Mouse (Mus musculus): ENCODE data around the gene Ptpn1.

DNA sequence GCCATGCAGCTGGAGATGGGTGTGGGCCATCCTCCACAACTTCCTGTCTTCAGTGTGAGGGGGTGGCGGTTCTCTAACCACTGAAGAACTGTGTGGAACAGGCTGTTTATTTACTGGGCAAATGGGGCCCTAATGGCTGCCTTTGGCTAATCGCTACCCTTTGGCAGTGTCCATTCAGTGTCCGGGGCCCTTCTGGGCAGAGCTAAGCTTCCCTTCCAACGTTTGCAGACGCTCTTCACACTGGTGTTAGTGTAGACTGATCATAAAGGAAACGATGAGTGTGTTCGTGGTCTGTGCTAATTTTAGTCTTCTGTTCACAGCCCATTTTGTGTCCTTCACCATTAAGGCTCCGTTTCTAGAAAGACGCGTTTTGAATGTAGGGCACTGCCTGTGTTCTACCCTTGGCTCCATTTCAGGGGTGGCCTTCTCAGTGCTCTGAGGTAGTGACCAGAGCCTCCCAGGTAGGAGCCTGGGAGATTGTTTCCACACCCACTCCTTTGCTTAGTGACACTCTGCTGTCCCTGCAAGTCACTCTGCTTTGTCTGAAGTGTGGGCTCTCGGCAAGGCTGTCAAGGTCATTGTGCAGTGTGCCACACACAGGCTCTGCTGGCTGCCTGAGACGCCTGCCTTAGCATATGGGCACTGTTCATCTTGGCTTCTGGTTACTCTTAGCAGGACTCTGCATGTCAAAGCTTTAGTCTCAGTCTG is 11.2 kb downstream of the Ptpn1 start:
- TF ChIP-seq CTCF (IDR thresholded peaks at IDR 0.05; ENCODE audit: control insufficient read depth, insufficient read depth, insufficient read length) (no peak), MAX (IDR thresholded peaks at IDR 0.05) (no peak), USF1 (IDR thresholded peaks at IDR 0.05; ENCODE audit: low read depth) (no peak), FOSL1 (IDR thresholded peaks at IDR 0.05; ENCODE audit: insufficient read depth, low read length, poor library complexity, severe bottlenecking) (no peak), CEBPB (IDR thresholded peaks at IDR 0.05; ENCODE audit: low read depth) (no peak)
